Mouse (Mus musculus): ENCODE data around the gene Phkb.

- TF ChIP-seq MAX (IDR thresholded peaks at IDR 0.05; ENCODE audit: low read length) (no peak), KAT2A (IDR thresholded peaks at IDR 0.05; ENCODE audit: insufficient replicate concordance, low read length) (no peak), ZC3H11A (IDR thresholded peaks at IDR 0.05; ENCODE audit: low read depth, low read length) (no peak), CTCF (conservative IDR thresholded peaks at IDR 0.05 in 1 of 2, IDR thresholded peaks at IDR 0.05 in 1 of 2; ENCODE audit: low read depth in 2 of 2, low read length in 2 of 2) (peak in 1 of 2 experiments; percentile 50; a peak in 2 of 4 replicates), USF1 (IDR thresholded peaks at IDR 0.05; ENCODE audit: low read depth, low read length) (no peak), ZNF384 (IDR thresholded peaks at IDR 0.05; ENCODE audit: low read depth, low read length) (no peak), EP300 (IDR thresholded peaks at IDR 0.05; ENCODE audit: low read length) (no peak), E2F4 (IDR thresholded peaks at IDR 0.05; ENCODE audit: insufficient replicate concordance, low read depth, low read length) (no peak), GABPA (IDR thresholded peaks at IDR 0.05; ENCODE audit: insufficient replicate concordance, low read depth, low read length) (no peak), POLR2A (IDR thresholded peaks at IDR 0.05; ENCODE audit: low read depth, low read length) (no peak), HCFC1 (IDR thresholded peaks at IDR 0.05; ENCODE audit: low read depth, low read length) (no peak), MAZ (IDR thresholded peaks at IDR 0.05; ENCODE audit: low read depth, low read length) (no peak)
Observed at GRCm38 (mm10) chr8:85977588-85978077, 136.9 kb downstream of the Phkb start.
